Mouse (Mus musculus): ENCODE measurements around the gene Mcrip2.

GRCm38 (mm10) chr17:25835301-25835700, 33.3 kb downstream of the Mcrip2 start:
- no peak for TF ChIP-seq POLR2A (IDR thresholded peaks at IDR 0.05; ENCODE audit: extremely low read depth, insufficient read depth, low read length)
- no peak for TF ChIP-seq CTCF (IDR thresholded peaks at IDR 0.05; ENCODE audit: extremely low read depth, insufficient read depth, low read length)

Data from cortical plate, adult 2 months (tissue).